In genomic region chr2:128155412-128156066, GRCm38 (mm10) we compare ENCODE assay signal across 10 mouse cellular contexts. TPM values are rescaled to one million over a fixed set of nuclear protein-coding genes. Genes with fewer than 3 reads are reported as not detected.
DNase-seq lines count a peak whose midpoint lies in the region; ATAC-seq lines count a peak whose summit lies in the region.
"Had no signal": no experiment of that assay in that cellular context is flagged by ENCODE, and none has a peak within 500 bp of the region (broad histone marks: within the 10 kb centered on the region; RNA-seq: fewer than 3 reads in every experiment).

No protein-coding gene starts in this region.

- H3K36me3 ChIP-seq in neural tube, embryonic 14.5 days (ENCODE audit: control insufficient read depth, insufficient read depth, low read length), result no peaks in the 10 kb centered on the region

- H3K27me3 ChIP-seq in neural tube, embryonic 14.5 days (ENCODE audit: control insufficient read depth, insufficient read depth, low read length), result no peaks in the 10 kb centered on the region

- no peak overlapping the region for H3K4me3 ChIP-seq in neural tube, embryonic 14.5 days (ENCODE audit: low read depth, low read length)
- H3K4me3 ChIP-seq: myocyte had no signal

- ATAC-seq in neural tube, embryonic 14.5 days (ENCODE audit: low read depth), result 0 out of 2 replicates have a peak, but pooled peaks have one; percentile 29

- H3K27ac ChIP-seq in neural tube, embryonic 14.5 days (ENCODE audit: low read depth, low read length), result no peak overlapping the region

- H3K4me2 ChIP-seq in neural tube, embryonic 14.5 days (ENCODE audit: low read depth, low read length), result no peak overlapping the region

- 86% methylated on average over 13 of the region's 13 CpGs for whole genome bisulfite sequencing in neural tube, embryonic 14.5 days

- no peak overlapping the region for H3K9ac ChIP-seq in neural tube, embryonic 14.5 days (replicated peaks; ENCODE audit: low read depth, low read length)

- no peaks in the 10 kb centered on the region for H3K9me3 ChIP-seq in neural tube, embryonic 14.5 days (ENCODE audit: control insufficient read depth, low read length)
- H3K9me3 ChIP-seq: G1E had no signal

- intact Hi-C loops in heart, postnatal 10 days (cut with DNase I), result no loop called here

- H3K4me1 ChIP-seq in neural tube, embryonic 14.5 days (ENCODE audit: control insufficient read depth, insufficient read depth, low read length), result peaks cover 31% of the 10 kb centered on the region; the same call in 1 of the 2 replicates

- peak; percentile 52 to 61 for DNase-seq in heart, postnatal 10 days
- no peak for DNase-seq in heart, adult 8-10 months (ENCODE audit: low spot score)
- no peak for DNase-seq in neural tube, embryonic 10.5 days (ENCODE audit: extremely low spot score, low spot score)
- peak; percentile 76 to 79 for DNase-seq in kidney, postnatal 25 days
- peak; percentile 53 for DNase-seq in thymus, postnatal 0 days (ENCODE audit: low spot score)
- no peak for DNase-seq in right cerebral cortex, adult 18-20 months
- DNase-seq in layer of hippocampus, postnatal 36 days, result no peak

RNA-seq across cellular contexts. Expression of gene Bcl2l11, which starts 29.7 kb away (rescaled TPM):
- total RNA-seq in heart, postnatal 10 days (2021), result 10 to 100 TPM; 26.0 to 38.4 TPM
- 10 to 100 TPM in 2 of 4 experiments, 1 to 10 TPM in 2; 7.6 to 16.4 (median 11.3) TPM for total RNA-seq in heart, adult 8-10 months (2022)
- polyA plus RNA-seq in neural tube, embryonic 14.5 days (2014; fragmentation: Nextera tagmentation; extraction: Ambion mirVana), result 11.5 and 14.0 TPM in 2 replicates
- polyA plus RNA-seq in thymus, postnatal 0 days (2015; fragmentation: Nextera tagmentation; extraction: Ambion mirVana), result 24.4 and 25.6 TPM in 2 replicates
- total RNA-seq in layer of hippocampus, postnatal 36 days (2021), result 1 to 10 TPM; 5.5 TPM

Comparison
In these comparisons a context has a peak if more than half of its experiments do, and no peak if none do; other contexts are left out.
1. DNase-seq: peak in heart, postnatal 10 days (2 of 2), kidney, postnatal 25 days (2 of 2) and thymus, postnatal 0 days (single experiment); none in heart, adult 8-10 months (single experiment), neural tube, embryonic 10.5 days (single experiment), right cerebral cortex, adult 18-20 months (single experiment) and layer of hippocampus, postnatal 36 days (0 of 2).